Mouse (Mus musculus) duodenum, adult 2 months (tissue): ENCODE data around the gene Prkd1. TPM values are rescaled to one million over a fixed set of nuclear protein-coding genes. Genes with fewer than 3 reads are reported as not detected.

ENCODE experiments used
- polyA plus RNA-seq: library from polyadenylated mRNA; depleted of rRNA; stranded (reverse); fragments of >200 nt; gene quantifications from 2 replicates; pipeline ENCODE4 v1.2.3, GENCODE M21; 2012; ENCODE audit warnings: low replicate concordance; rRNA removed

Gene Prkd1
- 0.39 and 0.41 TPM in 2 replicates for polyA plus RNA-seq

GRCm38 (mm10) chr12:50648671-50649541 lies at the start of gene Prkd1:
Gene Prkd1, minus strand, starts transcription at chr12:50649098.

